Mouse (Mus musculus): ENCODE results near the gene Rfxap.

Gene Rfxap

GRCm38 (mm10) chr3:54807666-54808217 is at the start of gene Rfxap:
TSS of gene Rfxap (minus strand) at chr3:54807791.
- DNase-seq (ENCODE audit: low spot score) = peak; percentile 95

- peak; percentile 67 for DNase-seq (ENCODE audit: low spot score)
Observed at GRCm38 (mm10) chr3:54835421-54835820, 27.8 kb upstream of the Rfxap start.

GRCm38 (mm10) chr3:54832491-54832890 is 24.9 kb upstream of the Rfxap start:
- no peak for DNase-seq (ENCODE audit: low spot score)

GRCm38 (mm10) chr3:54822526-54822925 is 14.9 kb upstream of the Rfxap start:
- DNase-seq (ENCODE audit: low spot score) = no peak

GRCm38 (mm10) chr3:54815292-54815691 is 7.7 kb upstream of the Rfxap start:
- peak; percentile 54 for DNase-seq (ENCODE audit: low spot score)

- no peak for DNase-seq (ENCODE audit: low spot score)
Observed at GRCm38 (mm10) chr3:54814622-54815021, 7.0 kb upstream of the Rfxap start.

- no peak for DNase-seq (ENCODE audit: low spot score)
Observed at GRCm38 (mm10) chr3:54813418-54813988, 5.9 kb upstream of the Rfxap start.

- DNase-seq (ENCODE audit: low spot score) = no peak
Observed at GRCm38 (mm10) chr3:54811616-54812015, 4.0 kb upstream of the Rfxap start.

GRCm38 (mm10) chr3:54809111-54809510 is 1.5 kb upstream of the Rfxap start:
- DNase-seq (ENCODE audit: low spot score) = no peak

GRCm38 (mm10) chr3:54807061-54807661 is 430 bp downstream of the Rfxap start:
- peak; percentile 44 for DNase-seq (ENCODE audit: low spot score)

GRCm38 (mm10) chr3:54803713-54804112 is 3.9 kb downstream of the Rfxap start:
- DNase-seq (ENCODE audit: low spot score) = no peak

GRCm38 (mm10) chr3:54797211-54797610 is 10.4 kb downstream of the Rfxap start:
- DNase-seq (ENCODE audit: low spot score) = peak; percentile 62

GRCm38 (mm10) chr3:54795806-54796205 is 11.8 kb downstream of the Rfxap start:
- peak; percentile 33 for DNase-seq (ENCODE audit: low spot score)

- no peak for DNase-seq (ENCODE audit: low spot score)
Observed at GRCm38 (mm10) chr3:54795379-54795778, 12.2 kb downstream of the Rfxap start.

- DNase-seq (ENCODE audit: low spot score) = no peak
Observed at GRCm38 (mm10) chr3:54793762-54794161, 13.8 kb downstream of the Rfxap start.

GRCm38 (mm10) chr3:54791822-54792677 is 15.5 kb downstream of the Rfxap start:
- DNase-seq (ENCODE audit: low spot score) = no peak

- no peak for DNase-seq (ENCODE audit: low spot score)
Observed at GRCm38 (mm10) chr3:54790601-54791000, 17.0 kb downstream of the Rfxap start.

GRCm38 (mm10) chr3:54775989-54776631 is 31.5 kb downstream of the Rfxap start:
- no peak for DNase-seq (ENCODE audit: low spot score)

- no peak for DNase-seq (ENCODE audit: low spot score)
Observed at GRCm38 (mm10) chr3:54773613-54774012, 34.0 kb downstream of the Rfxap start.

- no peak for DNase-seq (ENCODE audit: low spot score)
Observed at GRCm38 (mm10) chr3:54769349-54770275, 38.0 kb downstream of the Rfxap start.

- DNase-seq (ENCODE audit: low spot score) = no peak
Observed at GRCm38 (mm10) chr3:54768592-54768991, 39.0 kb downstream of the Rfxap start.

All from layer of hippocampus, adult 11-12 months (tissue).